ENCODE assay signal across 27 mouse cellular contexts in the genomic region with DNA sequence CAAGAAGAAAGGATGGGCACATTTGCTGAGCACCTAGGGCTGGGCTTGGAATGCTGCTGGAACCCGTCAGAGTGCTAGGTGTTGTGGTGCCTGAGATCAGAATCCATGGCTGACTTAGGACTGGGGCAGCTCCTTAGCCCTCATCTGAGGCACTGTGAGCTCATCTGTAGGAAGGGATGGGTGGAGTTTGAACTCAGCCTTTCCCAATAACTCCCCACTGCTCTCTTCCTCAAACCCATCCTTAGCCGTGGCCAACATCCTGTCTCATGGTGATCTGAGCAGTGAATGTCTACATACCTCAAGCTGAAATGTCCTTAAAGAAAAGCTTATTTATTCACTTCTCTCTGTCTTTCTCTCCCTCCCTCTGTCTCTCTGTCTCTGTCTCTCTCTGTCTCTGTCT. TPM values are rescaled to one million over a fixed set of nuclear protein-coding genes. Genes with fewer than 3 reads are reported as not detected.
"Had no signal": no experiment of that assay in that cellular context is flagged by ENCODE, and none has a peak within 500 bp of the region (broad histone marks: within the 10 kb centered on the region; RNA-seq: fewer than 3 reads in every experiment).

No protein-coding gene starts in this region.

- H3K36me3 ChIP-seq: heart, embryonic 13.5 days; heart, embryonic 15.5 days; hindbrain, embryonic 13.5 days; hindbrain, embryonic 15.5 days; kidney, embryonic 15.5 days; limb, embryonic 13.5 days; limb, embryonic 15.5 days; liver, embryonic 12.5 days had no signal

- ATAC-seq: hindbrain, postnatal 0 days; intestine, embryonic 16.5 days; liver, embryonic 12.5 days had no signal

- DNase-seq: gastrocnemius, postnatal 14 days; gastrocnemius, postnatal 36 days; heart, adult 18-20 months; heart, postnatal 14 days; heart, postnatal 36 days; kidney, adult 11 months; kidney, adult 2 months; kidney, adult 9 months; kidney, postnatal 14 days; kidney, postnatal 36 days; layer of hippocampus, adult 9-11 months; layer of hippocampus, postnatal 36 days; left cerebral cortex, postnatal 4 days had no signal

- H3K4me3 ChIP-seq: heart, embryonic 13.5 days; heart, embryonic 15.5 days; hindbrain, embryonic 13.5 days; hindbrain, embryonic 15.5 days; kidney, embryonic 15.5 days; limb, embryonic 13.5 days; limb, embryonic 15.5 days; liver, embryonic 12.5 days had no signal

- H3K9me3 ChIP-seq: heart, embryonic 13.5 days; heart, embryonic 15.5 days; hindbrain, embryonic 13.5 days; hindbrain, embryonic 15.5 days; kidney, embryonic 15.5 days; limb, embryonic 15.5 days; liver, embryonic 12.5 days had no signal

- H3K27ac ChIP-seq: heart, embryonic 13.5 days; heart, embryonic 15.5 days; hindbrain, embryonic 13.5 days; hindbrain, embryonic 15.5 days; hindbrain, postnatal 0 days; kidney, embryonic 15.5 days; kidney, postnatal 0 days; limb, embryonic 13.5 days; limb, embryonic 15.5 days; liver, embryonic 12.5 days; liver, embryonic 14.5 days had no signal

- H3K27me3 ChIP-seq: heart, embryonic 15.5 days; hindbrain, embryonic 13.5 days; hindbrain, embryonic 15.5 days; kidney, embryonic 15.5 days; limb, embryonic 13.5 days; limb, embryonic 15.5 days; liver, embryonic 12.5 days had no signal

- H3K9ac ChIP-seq: heart, embryonic 13.5 days; heart, embryonic 15.5 days; hindbrain, embryonic 13.5 days; hindbrain, embryonic 15.5 days; kidney, embryonic 15.5 days; limb, embryonic 13.5 days; limb, embryonic 15.5 days; liver, embryonic 12.5 days; liver, embryonic 14.5 days had no signal

- H3K4me2 ChIP-seq: heart, embryonic 11.5 days; heart, embryonic 13.5 days; heart, embryonic 15.5 days; hindbrain, embryonic 13.5 days; hindbrain, embryonic 15.5 days; kidney, embryonic 15.5 days; limb, embryonic 13.5 days; limb, embryonic 15.5 days; liver, embryonic 12.5 days had no signal

- H3K4me1 ChIP-seq: heart, embryonic 15.5 days; hindbrain, embryonic 13.5 days; hindbrain, embryonic 15.5 days; liver, embryonic 12.5 days had no signal

RNA-seq across cellular contexts. Expression of a gene that starts 19.3 kb away (rescaled TPM):
- total RNA-seq: hematopoietic stem cell, adult 5-6 weeks had no signal
